Mouse (Mus musculus) yolk sac, embryonic 10.5 days (tissue): ENCODE results near the gene Hnrnpa1.
A peak's percentile ranks its signal among the peaks of the same experiment; 100 is the strongest.
"Not testable (repeated sequence)": the region's sequence is repeated elsewhere in the genome, so short reads cannot be mapped to it uniquely, and the experiment has no call there.

Source experiments
- DNase-seq: peaks from one replicate; pipeline ENCODE4 v3.0.0-alpha.2; 2017; ENCODE audit warnings: low spot score

Gene Hnrnpa1

GRCm38 (mm10) chr15:103272419-103273279 lies 32.4 kb downstream of the Hnrnpa1 start, which contains the start of gene Copz1:
TSS of gene Copz1 (plus strand) at chr15:103272714.
- DNase-seq: peak; percentile 98

- DNase-seq: not testable (repeated sequence)
Observed at GRCm38 (mm10) chr15:103275943-103276342, 35.7 kb downstream of the Hnrnpa1 start.

GRCm38 (mm10) chr15:103277949-103278348 lies 37.7 kb downstream of the Hnrnpa1 start:
- DNase-seq: no peak

- DNase-seq: no peak
Observed at GRCm38 (mm10) chr15:103279750-103280149, 39.5 kb downstream of the Hnrnpa1 start.

- DNase-seq: peak; percentile 66
Observed at GRCm38 (mm10) chr15:103280817-103281464, 40.7 kb downstream of the Hnrnpa1 start.

- no peak for DNase-seq
Observed at GRCm38 (mm10) chr15:103281465-103282205, 41.4 kb downstream of the Hnrnpa1 start.

GRCm38 (mm10) chr15:103284066-103284465 lies 43.8 kb downstream of the Hnrnpa1 start:
- no peak for DNase-seq

- DNase-seq: no peak
Observed at GRCm38 (mm10) chr15:103284647-103285046, 44.4 kb downstream of the Hnrnpa1 start.

- no peak for DNase-seq
Observed at GRCm38 (mm10) chr15:103285778-103286417, 45.7 kb downstream of the Hnrnpa1 start.

GRCm38 (mm10) chr15:103289600-103289999 lies 49.4 kb downstream of the Hnrnpa1 start:
- DNase-seq: no peak

GRCm38 (mm10) chr15:103290417-103290816 lies 50.2 kb downstream of the Hnrnpa1 start:
- no peak for DNase-seq

GRCm38 (mm10) chr15:103290843-103291242 lies 50.6 kb downstream of the Hnrnpa1 start:
- no peak for DNase-seq

GRCm38 (mm10) chr15:103292673-103293345 lies 52.6 kb downstream of the Hnrnpa1 start:
- DNase-seq: no peak

- no peak for DNase-seq
Observed at GRCm38 (mm10) chr15:103293375-103293774, 53.1 kb downstream of the Hnrnpa1 start.

- DNase-seq: no peak
Observed at GRCm38 (mm10) chr15:103294649-103295048, 54.4 kb downstream of the Hnrnpa1 start.

GRCm38 (mm10) chr15:103295851-103296250 lies 55.6 kb downstream of the Hnrnpa1 start:
- no peak for DNase-seq
